Mouse (Mus musculus) thymus, postnatal 0 days (tissue): ENCODE results near the gene Sp7. TPM values are rescaled to one million over a fixed set of nuclear protein-coding genes. Genes with fewer than 3 reads are reported as not detected.

Source experiments
- DNase-seq: peaks from one replicate; pipeline ENCODE4 v3.0.0-alpha.2; 2015; ENCODE audit warnings: low spot score
- polyA plus RNA-seq: library from polyadenylated mRNA; unstranded; fragments of >200 nt; fragmentation: Nextera tagmentation; extraction: Ambion mirVana; gene quantifications from 2 replicates; pipeline ENCODE4 v1.2.1, GENCODE M21; 2015

Sp7 gene
- polyA plus RNA-seq, 1 experiment from 2014 or later: 0.13 TPM

- no peak for DNase-seq
Measured at GRCm38 (mm10) chr15:102346444-102346843, 20.5 kb downstream of the Sp7 start.

GRCm38 (mm10) chr15:102344490-102344889, 22.5 kb downstream of the Sp7 start:
- DNase-seq: no peak

- peak; percentile 61 for DNase-seq
Measured at GRCm38 (mm10) chr15:102341580-102341979, 25.4 kb downstream of the Sp7 start.

- DNase-seq: no peak
Measured at GRCm38 (mm10) chr15:102339612-102340011, 27.4 kb downstream of the Sp7 start.

- no peak for DNase-seq
Measured at GRCm38 (mm10) chr15:102336946-102337345, 30.0 kb downstream of the Sp7 start.

GRCm38 (mm10) chr15:102335925-102336324, 31.1 kb downstream of the Sp7 start:
- peak; percentile 43 for DNase-seq

- no peak for DNase-seq
Measured at GRCm38 (mm10) chr15:102335254-102335653, 31.7 kb downstream of the Sp7 start.

- DNase-seq: peak; percentile 91
Measured at GRCm38 (mm10) chr15:102331610-102332015, 35.4 kb downstream of the Sp7 start, which contains the start of gene Myg1. Gene Myg1 (plus strand): TSS chr15:102331709.

- DNase-seq: no peak
Measured at GRCm38 (mm10) chr15:102326892-102327291, 40.1 kb downstream of the Sp7 start.

- peak; percentile 80 for DNase-seq
Measured at GRCm38 (mm10) chr15:102326022-102326576, 40.9 kb downstream of the Sp7 start, which contains the start of gene Pfdn5. Gene Pfdn5 (plus strand): TSS chr15:102326116.

- no peak for DNase-seq
Measured at GRCm38 (mm10) chr15:102324654-102325473, 42.1 kb downstream of the Sp7 start.

- peak; percentile 62 for DNase-seq
Measured at GRCm38 (mm10) chr15:102316263-102316662, 50.7 kb downstream of the Sp7 start.

GRCm38 (mm10) chr15:102315292-102315691, 51.7 kb downstream of the Sp7 start:
- no peak for DNase-seq

- DNase-seq: no peak
Measured at GRCm38 (mm10) chr15:102311489-102311888, 55.5 kb downstream of the Sp7 start.

- no peak for DNase-seq
Measured at GRCm38 (mm10) chr15:102310074-102310845, 56.7 kb downstream of the Sp7 start.

- no peak for DNase-seq
Measured at GRCm38 (mm10) chr15:102308717-102309116, 58.3 kb downstream of the Sp7 start.

Other genes starting within 250 kb of the Sp7 start
- 19.1 and 19.9 TPM in 2 replicates for gene Spryd3, start 230.9 kb downstream of the Sp7 start, polyA plus RNA-seq
- gene Igfbp6, start 222.8 kb downstream of the Sp7 start, polyA plus RNA-seq: 6.8 and 7.5 TPM in 2 replicates
- gene Soat2, start 216.7 kb downstream of the Sp7 start, polyA plus RNA-seq: 1.0 and 1.1 TPM in 2 replicates
- 48.8 and 64.9 TPM in 2 replicates for gene Zfp740, start 163.9 kb downstream of the Sp7 start, polyA plus RNA-seq
- gene Csad, start 162.5 kb downstream of the Sp7 start, polyA plus RNA-seq: 32.2 and 33.7 TPM in 2 replicates
- gene Itgb7, start 135.2 kb downstream of the Sp7 start, polyA plus RNA-seq: 65.6 and 68.7 TPM in 2 replicates
- gene Rarg, start 109.7 kb downstream of the Sp7 start, polyA plus RNA-seq: 6.0 and 7.4 TPM in 2 replicates
- 0.17 and 0.26 TPM in 2 replicates for gene Gm9918, start 96.6 kb downstream of the Sp7 start, polyA plus RNA-seq
- 53.5 and 55.1 TPM in 2 replicates for gene Mfsd5, start 87.7 kb downstream of the Sp7 start, polyA plus RNA-seq
- 17.7 and 18.0 TPM in 2 replicates for gene Espl1, start 70.9 kb downstream of the Sp7 start, polyA plus RNA-seq
- 446 and 454 TPM in 2 replicates for gene Pfdn5, start 41.1 kb downstream of the Sp7 start, polyA plus RNA-seq
- gene Myg1, start 35.5 kb downstream of the Sp7 start, polyA plus RNA-seq: 94.7 and 107 TPM in 2 replicates
- 56.8 and 61.7 TPM in 2 replicates for gene Aaas, start 16.4 kb downstream of the Sp7 start, polyA plus RNA-seq
- 9.7 and 10.9 TPM in 2 replicates for gene Sp1, start 39.0 kb upstream of the Sp7 start, polyA plus RNA-seq
- 1.8 and 2.1 TPM in 2 replicates for gene Amhr2, start 78.2 kb upstream of the Sp7 start, polyA plus RNA-seq
- 88.9 and 90.3 TPM in 2 replicates for gene Prr13, start 91.8 kb upstream of the Sp7 start, polyA plus RNA-seq
- 263 and 265 TPM in 2 replicates for gene Pcbp2, start 103.4 kb upstream of the Sp7 start, polyA plus RNA-seq
- 2.0 TPM in 1 of 2 replicates, not detected in the other for gene Gm10337, start 136.5 kb upstream of the Sp7 start, polyA plus RNA-seq
- 4.1 and 4.2 TPM in 2 replicates for gene Map3k12, start 149.9 kb upstream of the Sp7 start, polyA plus RNA-seq
- gene Tarbp2, start 151.0 kb upstream of the Sp7 start, polyA plus RNA-seq: 65.5 and 66.3 TPM in 2 replicates
- gene Npff, start 157.8 kb upstream of the Sp7 start, polyA plus RNA-seq: 2.1 and 3.9 TPM in 2 replicates